Mouse (Mus musculus) cerebellum, postnatal 10 days (tissue): ENCODE results near the gene Gpr132.

Experiments used
- DNase-seq, 2 experiments: peaks; one replicate each; pipeline ENCODE4 v3.0.0; 2021; ENCODE audit warnings: mixed read lengths in 2 of 2

Gene Gpr132

GRCm38 (mm10) chr12:112877073-112877576, 9.1 kb upstream of the Gpr132 start:
- peak; percentile 49 to 57 for DNase-seq

DNA sequence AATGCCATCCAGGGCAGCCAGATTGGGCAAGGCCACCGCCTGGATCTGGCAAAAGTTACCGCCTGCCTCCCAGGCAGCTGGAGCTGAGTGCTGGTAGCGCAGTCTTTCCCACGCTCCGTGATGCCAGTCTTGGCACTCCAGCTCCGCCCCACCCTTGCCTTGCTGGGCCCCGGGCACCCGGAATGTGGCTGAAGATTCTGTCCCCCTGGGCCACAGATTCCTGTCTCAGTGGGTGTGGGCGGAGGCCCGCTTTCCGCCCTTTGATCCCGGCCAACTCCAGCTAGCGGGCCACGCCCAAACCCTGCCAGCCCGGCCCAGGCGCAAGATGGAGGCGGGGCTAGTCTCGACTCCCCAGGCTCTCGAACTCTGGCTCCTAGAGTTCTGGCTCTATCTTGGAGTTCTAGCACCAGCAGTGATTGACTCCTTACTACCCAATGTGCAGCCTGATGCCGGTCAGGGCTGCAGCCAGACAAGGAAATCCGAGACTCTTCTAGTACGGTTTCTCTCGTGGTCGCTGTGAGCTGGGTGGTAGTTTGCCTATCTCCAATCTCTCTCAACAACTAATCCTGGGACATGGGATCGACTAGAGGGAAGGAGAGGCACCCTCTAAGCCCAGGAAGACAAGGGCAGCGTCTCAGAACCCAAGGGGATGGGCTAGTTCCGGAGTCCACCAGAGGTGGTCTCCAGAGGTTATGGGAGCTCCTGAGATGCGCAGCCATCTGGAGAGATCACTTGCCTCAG, 8.5 kb upstream of the Gpr132 start:
- DNase-seq: peak; percentile 51 to 59

- peak; percentile 98 to 99 for DNase-seq
Observed at GRCm38 (mm10) chr12:112875225-112876013, 7.4 kb upstream of the Gpr132 start.

DNA sequence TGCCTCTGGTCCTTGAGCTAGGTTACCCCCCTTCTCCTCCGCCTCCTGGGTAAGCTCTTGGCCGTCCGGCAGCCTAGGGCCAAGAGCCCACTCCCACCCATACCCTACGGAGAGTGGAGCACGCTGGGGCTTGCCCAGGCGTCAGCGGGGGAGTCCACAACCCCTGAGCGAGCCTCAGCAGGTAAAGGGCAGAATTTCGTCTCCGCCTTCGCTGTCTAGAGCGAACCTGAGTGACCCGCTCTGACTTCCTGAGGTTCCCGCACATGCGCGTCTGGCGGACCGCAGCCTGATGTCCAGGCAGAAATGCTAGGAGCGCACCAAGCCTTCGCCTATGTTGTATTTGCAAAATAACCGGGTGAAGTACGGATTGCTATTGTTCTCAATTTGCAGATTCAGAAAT, 6.2 kb upstream of the Gpr132 start:
- DNase-seq: no peak

DNA sequence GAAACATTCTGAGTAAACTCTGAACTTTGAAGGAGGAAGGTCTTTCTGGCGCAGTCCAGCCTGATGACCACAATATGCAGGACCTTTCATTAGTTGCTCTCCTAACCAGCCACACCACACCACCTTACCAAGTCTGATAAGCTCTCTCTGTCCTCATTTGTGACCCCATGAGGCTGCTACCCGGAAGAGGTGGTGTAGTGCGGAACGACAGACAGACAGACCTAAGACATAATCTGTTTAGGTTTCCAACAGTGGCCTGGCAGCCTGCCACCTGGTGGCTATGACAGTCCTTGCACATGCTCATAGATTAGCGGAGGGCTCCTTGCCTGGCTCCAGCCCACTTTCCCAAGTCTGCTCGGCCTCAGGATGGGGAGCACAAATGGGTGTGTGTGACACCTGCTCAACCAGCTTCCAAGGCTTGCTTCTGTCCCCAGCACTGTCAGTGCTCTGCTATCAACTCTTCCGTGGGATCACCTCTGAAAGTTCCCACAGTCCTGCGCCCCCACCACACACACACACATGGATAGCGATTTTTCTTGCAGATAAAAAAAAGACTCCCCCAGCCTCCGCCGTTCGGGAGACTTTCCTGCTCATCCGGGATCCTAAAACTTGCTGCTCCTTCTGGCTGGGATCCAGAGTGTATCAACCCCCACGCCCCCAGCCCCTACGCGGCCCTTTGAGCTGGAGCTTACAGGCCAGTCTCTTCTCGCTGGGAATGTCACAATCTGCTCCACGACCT, 5.6 kb upstream of the Gpr132 start:
- DNase-seq: peak; percentile 86 to 89

DNA sequence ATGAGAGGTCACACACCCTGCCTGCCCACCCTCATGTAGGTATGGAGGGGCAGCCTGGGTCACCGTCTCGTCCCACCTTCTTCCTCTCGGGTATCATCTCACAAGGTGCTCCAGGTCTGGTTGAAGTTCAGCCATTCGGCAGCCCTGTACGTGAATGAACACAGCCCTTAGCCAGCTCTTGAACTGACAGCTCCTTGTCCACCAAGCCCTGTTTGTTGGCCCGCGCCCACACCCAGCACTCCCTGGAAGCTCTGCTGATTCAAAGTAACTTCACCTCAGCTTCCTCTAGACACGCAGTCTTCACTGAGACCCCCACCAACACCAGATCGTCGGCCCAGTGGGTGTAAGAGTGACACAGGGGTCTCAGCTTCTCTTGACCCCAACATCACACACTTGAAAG, 5.0 kb upstream of the Gpr132 start:
- DNase-seq: no peak

GRCm38 (mm10) chr12:112871272-112871671, 3.2 kb upstream of the Gpr132 start:
- DNase-seq: no peak

DNA sequence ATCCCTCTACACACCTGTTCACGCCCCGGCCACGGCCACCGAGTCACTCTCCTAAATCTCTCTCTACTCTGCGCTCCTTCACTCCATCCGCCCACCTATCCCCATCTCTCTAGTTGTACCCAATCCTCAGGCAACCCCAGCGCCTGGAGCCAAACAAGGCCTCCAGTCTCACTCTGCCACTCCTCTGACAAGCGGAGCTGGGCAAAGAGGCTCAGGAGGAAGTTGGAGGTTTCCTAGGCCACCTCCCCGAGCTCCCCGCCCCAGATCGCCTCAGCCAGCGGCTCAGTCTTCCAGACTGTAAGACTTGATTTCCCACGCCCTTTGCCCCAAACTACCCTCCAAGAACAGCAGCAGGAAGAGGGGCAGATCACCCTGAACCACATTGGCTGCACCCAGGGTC, 2.7 kb upstream of the Gpr132 start:
- no peak for DNase-seq

- no peak for DNase-seq
Observed at GRCm38 (mm10) chr12:112869783-112870204, 1.8 kb upstream of the Gpr132 start.

GRCm38 (mm10) chr12:112867106-112867674, 838 bp downstream of the Gpr132 start:
- no peak for DNase-seq

DNA sequence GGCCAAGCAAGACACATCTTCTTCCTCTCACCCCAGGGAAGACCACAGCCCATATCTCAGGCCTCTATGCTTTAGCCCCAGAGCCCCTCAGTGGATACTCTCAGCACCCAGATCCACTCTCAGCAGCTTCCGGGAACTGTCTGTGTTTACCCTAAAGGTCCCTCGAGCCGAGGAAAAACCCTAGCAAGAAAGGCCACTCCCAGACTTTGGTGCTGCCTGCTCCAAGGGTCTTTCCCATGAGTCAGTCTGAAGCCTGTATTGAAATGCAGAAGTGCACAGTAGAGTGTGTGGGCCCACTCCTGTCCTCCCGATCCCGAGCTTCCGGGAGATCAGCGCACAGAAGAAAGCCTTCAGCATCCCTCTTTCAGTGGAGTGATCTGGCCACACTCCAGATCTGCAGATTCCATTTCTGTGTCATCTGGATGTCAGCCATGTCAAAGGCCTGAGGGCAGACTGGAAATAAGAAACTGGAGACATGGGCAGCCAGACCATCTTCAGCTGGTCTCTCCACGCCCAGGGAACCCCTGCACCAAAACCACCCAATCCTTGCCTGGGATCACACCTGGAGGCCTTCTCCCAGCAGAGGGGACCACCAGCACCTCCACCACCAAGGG, 1.5 kb downstream of the Gpr132 start:
- DNase-seq: peak; percentile 60 to 69

DNA sequence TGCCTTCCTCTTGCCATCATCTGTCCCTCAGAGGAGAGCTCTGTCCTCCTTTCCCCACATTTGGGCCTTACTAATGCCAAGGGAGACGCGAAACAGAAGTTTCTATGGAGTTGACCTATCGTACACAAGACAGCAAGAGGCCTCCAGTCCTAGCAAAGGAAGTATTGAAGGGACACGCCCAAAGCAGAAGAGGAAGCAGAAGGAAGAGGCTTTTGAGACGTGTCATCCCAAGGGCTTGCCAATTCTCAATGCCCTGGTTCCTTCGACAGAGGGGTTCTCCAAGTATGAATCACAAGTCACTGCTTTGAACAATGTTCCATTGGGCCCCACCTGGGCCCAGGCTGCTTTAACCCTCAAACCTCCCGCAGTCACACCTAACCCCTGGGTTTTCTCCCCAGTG, 3.2 kb downstream of the Gpr132 start:
- DNase-seq: no peak

- no peak for DNase-seq
Observed at GRCm38 (mm10) chr12:112861911-112862321, 6.1 kb downstream of the Gpr132 start.

DNA sequence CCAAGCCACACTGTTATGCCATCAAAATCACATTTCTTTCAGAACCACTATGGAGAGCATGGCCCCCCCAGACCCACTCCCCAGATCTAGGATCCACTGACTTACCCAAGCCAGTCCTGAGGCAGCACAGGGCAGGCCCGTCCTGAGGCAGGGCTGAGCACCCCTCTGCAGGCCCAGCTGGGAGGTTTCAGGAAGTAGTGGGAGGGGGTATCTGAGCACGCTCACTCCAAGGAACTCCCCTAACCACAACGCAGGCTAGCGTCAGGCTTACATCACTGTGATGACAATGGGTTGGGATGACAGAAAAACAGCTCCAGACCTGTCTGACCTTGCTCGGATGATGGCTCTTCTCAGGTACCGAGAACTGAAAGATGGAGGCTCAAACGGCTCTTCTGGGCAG, 7.3 kb downstream of the Gpr132 start:
- no peak for DNase-seq

DNA sequence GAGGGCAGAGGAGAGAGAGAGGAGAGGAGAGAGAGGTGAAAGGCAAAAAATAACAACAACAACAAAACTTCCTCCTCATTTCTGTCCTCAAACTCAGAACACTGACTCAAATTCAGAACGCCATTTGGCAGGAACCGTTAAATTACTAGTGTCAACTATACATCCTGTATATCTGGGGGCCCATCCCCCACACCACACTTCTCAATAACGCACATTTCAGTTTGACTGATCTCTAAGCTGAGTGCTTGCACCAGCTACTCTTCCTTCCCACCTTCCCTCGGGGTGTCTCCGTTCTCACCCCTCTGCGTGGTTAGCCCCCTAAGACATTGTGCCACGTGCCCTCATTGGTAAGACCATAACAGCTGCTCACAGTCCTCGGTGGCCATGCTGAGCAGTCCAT, 8.1 kb downstream of the Gpr132 start:
- DNase-seq: no peak

- DNase-seq: no peak
Observed at GRCm38 (mm10) chr12:112858581-112859336, 9.3 kb downstream of the Gpr132 start.

GRCm38 (mm10) chr12:112857021-112857925, 10.8 kb downstream of the Gpr132 start:
- no peak for DNase-seq

- no peak for DNase-seq
Observed at GRCm38 (mm10) chr12:112856338-112856737, 11.7 kb downstream of the Gpr132 start.

DNA sequence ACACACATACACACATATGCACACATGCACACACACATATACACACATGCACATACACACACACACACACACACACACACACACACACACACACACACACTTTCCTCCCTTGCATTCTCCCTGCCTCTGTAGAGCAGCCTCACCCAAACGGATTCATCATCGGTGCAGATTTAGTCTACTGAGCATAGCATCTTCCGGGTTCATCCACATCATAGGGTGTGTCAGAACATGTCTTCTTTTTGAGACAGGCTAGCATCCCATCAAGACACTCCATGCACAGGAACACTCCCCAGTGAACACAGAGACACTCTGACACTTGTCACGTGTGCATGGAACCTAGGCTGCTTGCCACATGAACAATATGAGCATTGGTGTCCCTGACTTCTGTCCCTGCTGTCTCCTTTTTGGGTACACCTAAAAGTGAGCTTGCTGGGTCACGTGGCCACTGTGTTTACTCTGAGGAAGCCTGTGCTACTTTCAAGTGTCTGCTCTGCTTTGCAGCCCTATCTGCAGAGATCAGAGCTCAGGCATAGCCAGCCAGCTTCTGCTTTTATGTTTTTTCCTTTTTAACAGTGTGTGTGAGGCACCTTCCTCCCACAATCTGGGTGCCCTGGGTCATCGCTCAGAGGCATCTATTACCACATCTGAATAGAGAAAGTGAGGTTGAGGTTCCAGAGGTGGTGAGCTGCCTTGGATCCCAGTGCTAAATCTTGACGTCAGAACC, 13.3 kb downstream of the Gpr132 start:
- no peak for DNase-seq
